Mouse (Mus musculus) limb, embryonic 15.5 days (tissue): ENCODE results near the gene Dbndd1. TPM values are rescaled to one million over a fixed set of nuclear protein-coding genes. Genes with fewer than 3 reads are reported as not detected.
"Not testable (repeated sequence)": the region's sequence is repeated elsewhere in the genome, so short reads cannot be mapped to it uniquely, and the experiment has no call there.

Experiments
- ATAC-seq: fragments of 200-750 bp; cut with Nextera tagmentation; 2 replicates; pipeline ENCODE4 v1.8.0; 2017; ENCODE audit warnings: low read depth, moderate TSS enrichment; ENCODE audit not compliant: insufficient number of reproducible peaks, low FRiP score, low TSS enrichment
- H3K27ac ChIP-seq: fragments of 300-500 bp; sonication (generic); 2 replicates; pipeline ENCODE4 v1.5.1; 2015; ENCODE audit warnings: moderate library complexity, mild to moderate bottlenecking, inconsistent platforms
- H3K27me3 ChIP-seq: fragments of 300-500 bp; sonication (generic); 2 replicates; pipeline ENCODE4 v1.6.1; 2015; ENCODE audit warnings: inconsistent platforms
- H3K36me3 ChIP-seq: fragments of 300-500 bp; sonication (generic); 2 replicates; pipeline ENCODE4 v1.6.1; 2015; ENCODE audit warnings: inconsistent platforms
- H3K4me1 ChIP-seq: fragments of 300-500 bp; sonication (generic); 2 replicates; pipeline ENCODE4 v1.6.1; 2015; ENCODE audit warnings: inconsistent platforms
- H3K4me2 ChIP-seq: fragments of 300-500 bp; sonication (generic); 2 replicates; pipeline ENCODE4 v1.6.1; 2015; ENCODE audit warnings: mild to moderate bottlenecking, inconsistent platforms
- H3K4me3 ChIP-seq: fragments of 300-500 bp; sonication (generic); 2 replicates; pipeline ENCODE4 v1.5.1; 2015; ENCODE audit warnings: mild to moderate bottlenecking, inconsistent platforms
- H3K9ac ChIP-seq: fragments of 300-500 bp; sonication (generic); 2 replicates; pipeline ENCODE4 v1.6.1; 2015; ENCODE audit warnings: inconsistent platforms
- H3K9me3 ChIP-seq: fragments of 300-500 bp; sonication (generic); 2 replicates; pipeline ENCODE4 v1.6.1; 2016; ENCODE audit warnings: inconsistent platforms
- WGBS: fragments of 180-500 bp; shearing (Covaris S2); methylation state at CpG from one replicate; pipeline ENCODE4 v1.1.7; 2015; 5-methylcytosine and 5-hydroxymethylcytosine counted together
- polyA plus RNA-seq: library from polyadenylated mRNA; unstranded; fragments of >200 nt; fragmentation: Nextera tagmentation; extraction: Ambion mirVana; gene quantifications from 2 replicates; pipeline ENCODE4 v1.2.1, GENCODE M21; 2015

Gene Dbndd1
- polyA plus RNA-seq = 5.9 and 6.6 TPM in 2 replicates

- Histone ChIP-seq H3K36me3 (peaks cover 4% of the 10 kb centered on the region; the same call in 1 of the 2 replicates), H3K27ac (no peak within 1 kb of the TSS), H3K4me2 (peak within 1 kb of the TSS; percentile 100), H3K27me3 (peaks cover 45% of the 10 kb centered on the region), H3K4me1 (peaks cover 28% of the 10 kb centered on the region), H3K9ac (peak within 1 kb of the TSS; percentile 47), H3K9me3 (no peaks in the 10 kb centered on the region), H3K4me3 (peak within 1 kb of the TSS; percentile 65)
- ATAC-seq = peak; percentile 17; the same call in 1 of the 2 replicates
- WGBS = under 1% methylated on average over 42 of the region's 63 CpGs
These were observed at the start of gene Dbndd1 for GRCm38 (mm10) chr8:123514781-123515539. Gene Dbndd1 (minus strand): TSS chr8:123515463.

- WGBS = no CpG with 5 or more reads among the region's 45 CpGs
- H3K4me3 ChIP-seq, H3K4me2 ChIP-seq, H3K9me3 ChIP-seq, H3K4me1 ChIP-seq, H3K27ac ChIP-seq, H3K27me3 ChIP-seq, H3K9ac ChIP-seq, H3K36me3 ChIP-seq, ATAC-seq: not testable (repeated sequence)
These were observed 49.0 kb upstream of the Dbndd1 start for GRCm38 (mm10) chr8:123564221-123564620.

- ATAC-seq, H3K9me3 ChIP-seq, H3K9ac ChIP-seq, H3K4me2 ChIP-seq, H3K4me3 ChIP-seq, H3K27ac ChIP-seq, H3K27me3 ChIP-seq, H3K4me1 ChIP-seq: not testable (repeated sequence)
- peaks cover 42% of the 10 kb centered on the region for H3K36me3 ChIP-seq
- WGBS = 68% methylated on average over 7 of the region's 14 CpGs
These were observed 22.4 kb upstream of the Dbndd1 start for GRCm38 (mm10) chr8:123537641-123538040.

GRCm38 (mm10) chr8:123536990-123537380 lies 21.7 kb upstream of the Dbndd1 start:
- peaks cover 7% of the 10 kb centered on the region for H3K27me3 ChIP-seq
- peaks cover 49% of the 10 kb centered on the region for H3K36me3 ChIP-seq
- 12% methylated on average over 9 of the region's 10 CpGs for WGBS
- H3K27ac ChIP-seq = no peak overlapping the region
- no peak overlapping the region for H3K4me2 ChIP-seq
- ATAC-seq = no peak
- H3K9me3 ChIP-seq = no peaks in the 10 kb centered on the region
- H3K4me1 ChIP-seq = no peaks in the 10 kb centered on the region
- no peak overlapping the region for H3K4me3 ChIP-seq
- no peak overlapping the region for H3K9ac ChIP-seq

- Histone ChIP-seq H3K9ac (no peak overlapping the region), H3K27me3 (peaks cover 7% of the 10 kb centered on the region), H3K27ac (no peak overlapping the region), H3K36me3 (peaks cover 54% of the 10 kb centered on the region), H3K4me2 (no peak overlapping the region), H3K4me1 (no peaks in the 10 kb centered on the region), H3K9me3 (no peaks in the 10 kb centered on the region), H3K4me3 (no peak overlapping the region)
- no peak; the same call in 1 of the 2 replicates for ATAC-seq
- WGBS = 88% methylated on average over 9 of the region's 9 CpGs
These were observed 21.2 kb upstream of the Dbndd1 start for GRCm38 (mm10) chr8:123536242-123536989.

GRCm38 (mm10) chr8:123527720-123528489 lies 12.6 kb upstream of the Dbndd1 start:
- no peak for ATAC-seq
- WGBS = 85% methylated on average over 25 of the region's 25 CpGs
- no peak overlapping the region for H3K4me3 ChIP-seq
- H3K9me3 ChIP-seq = no peaks in the 10 kb centered on the region
- H3K4me1 ChIP-seq = no peaks in the 10 kb centered on the region
- H3K36me3 ChIP-seq = peaks cover 97% of the 10 kb centered on the region
- no peak overlapping the region for H3K9ac ChIP-seq
- H3K27me3 ChIP-seq = no peaks in the 10 kb centered on the region
- H3K27ac ChIP-seq = no peak overlapping the region
- H3K4me2 ChIP-seq = no peak overlapping the region

- H3K36me3 ChIP-seq = peaks cover 44% of the 10 kb centered on the region
These were observed 4.8 kb upstream of the Dbndd1 start for GRCm38 (mm10) chr8:123520048-123520447.

GRCm38 (mm10) chr8:123518667-123519066 lies 3.4 kb upstream of the Dbndd1 start, which contains the start of gene Gas8:
Gene Gas8 (plus strand): TSS chr8:123518834.
- ATAC-seq = peak; percentile 90
- H3K4me2 ChIP-seq = peak within 1 kb of the TSS; percentile 65
- under 1% methylated on average over 20 of the region's 20 CpGs for WGBS
- peak within 1 kb of the TSS; percentile 59 for H3K9ac ChIP-seq
- H3K9me3 ChIP-seq = no peaks in the 10 kb centered on the region
- H3K27ac ChIP-seq = peak within 1 kb of the TSS; percentile 33; the same call in 1 of the 2 replicates
- H3K4me1 ChIP-seq = peaks cover 28% of the 10 kb centered on the region
- peak within 1 kb of the TSS; percentile 65 for H3K4me3 ChIP-seq
- peaks cover 31% of the 10 kb centered on the region for H3K27me3 ChIP-seq
- peaks cover 31% of the 10 kb centered on the region for H3K36me3 ChIP-seq

More at GRCm38 (mm10) chr8:123520048-123520447, 4.8 kb upstream of the Dbndd1 start:
- H3K9ac ChIP-seq, H3K4me3 ChIP-seq, ATAC-seq, H3K27ac ChIP-seq, H3K4me2 ChIP-seq, H3K9me3 ChIP-seq: not testable (repeated sequence)
- Histone ChIP-seq H3K4me1 (peaks cover 17% of the 10 kb centered on the region), H3K27me3 (peaks cover 18% of the 10 kb centered on the region)
- 82% methylated on average over 1 of the region's 1 CpGs for WGBS

GRCm38 (mm10) chr8:123518172-123518571 lies 2.9 kb upstream of the Dbndd1 start:
- Histone ChIP-seq H3K4me3 (peak overlapping the region; percentile 65), H3K9ac (no peak overlapping the region), H3K4me1 (peaks cover 28% of the 10 kb centered on the region), H3K4me2 (peak overlapping the region; percentile 65), H3K27me3 (peaks cover 36% of the 10 kb centered on the region), H3K36me3 (peaks cover 26% of the 10 kb centered on the region), H3K27ac (no peak overlapping the region), H3K9me3 (no peaks in the 10 kb centered on the region)
- no peak for ATAC-seq
- 32% methylated on average over 10 of the region's 10 CpGs for WGBS

GRCm38 (mm10) chr8:123516596-123516995 lies 1.3 kb upstream of the Dbndd1 start:
- Histone ChIP-seq H3K27me3 (peaks cover 45% of the 10 kb centered on the region), H3K9me3 (no peaks in the 10 kb centered on the region), H3K4me3 (no peak overlapping the region), H3K9ac (no peak overlapping the region), H3K4me1 (peaks cover 28% of the 10 kb centered on the region), H3K36me3 (peaks cover 12% of the 10 kb centered on the region; the same call in 1 of the 2 replicates), H3K4me2 (no peak overlapping the region), H3K27ac (no peak overlapping the region)
- 36% methylated on average over 2 of the region's 2 CpGs for WGBS
- ATAC-seq = no peak

GRCm38 (mm10) chr8:123515540-123515897 lies 256 bp upstream of the Dbndd1 start:
- 2% methylated on average over 11 of the region's 11 CpGs for WGBS
- no peak overlapping the region for H3K9ac ChIP-seq
- no peak for ATAC-seq
- peak overlapping the region; percentile 65 for H3K4me3 ChIP-seq
- H3K36me3 ChIP-seq = peaks cover 3% of the 10 kb centered on the region; the same call in 1 of the 2 replicates
- peak overlapping the region; percentile 100 for H3K4me2 ChIP-seq
- peaks cover 28% of the 10 kb centered on the region for H3K4me1 ChIP-seq
- peaks cover 45% of the 10 kb centered on the region for H3K27me3 ChIP-seq
- H3K27ac ChIP-seq = no peak overlapping the region
- H3K9me3 ChIP-seq = no peaks in the 10 kb centered on the region
